Mouse (Mus musculus): ENCODE data around the gene Ccdc173. TPM values are rescaled to one million over a fixed set of nuclear protein-coding genes. Genes with fewer than 3 reads are reported as not detected.

Gene Ccdc173
- polyA plus RNA-seq (2017; shearing (Covaris generic)), result 1.1 TPM

GRCm38 (mm10) chr2:69789429-69790069 is at the start of gene Ccdc173, which contains the start of gene Phospho2:
TSS of gene Ccdc173 (minus strand) at chr2:69789575.
TSS of gene Phospho2 (plus strand) at chr2:69789623.

GRCm38 (mm10) chr2:69821711-69822110 is 32.3 kb upstream of the Ccdc173 start, which contains the start of gene Klhl23:
TSS of gene Klhl23 (plus strand) at chr2:69821944.

GRCm38 (mm10) chr2:69722273-69722649 is 67.1 kb downstream of the Ccdc173 start, which contains the start of gene Ppig:
TSS of gene Ppig (plus strand) at chr2:69722545.

GRCm38 (mm10) chr2:69712981-69713625 is 76.3 kb downstream of the Ccdc173 start, which contains the start of gene Fastkd1:
TSS of gene Fastkd1 (minus strand) at chr2:69713516.

Other genes starting within 250 kb of the Ccdc173 start
- gene Lrp2, start 203.5 kb downstream of the Ccdc173 start, polyA plus RNA-seq (2017; shearing (Covaris generic)), result 0.12 TPM
- not detected for gene Bbs5, start 142.4 kb downstream of the Ccdc173 start, polyA plus RNA-seq (2017; shearing (Covaris generic))
- not detected for gene Klhl41, start 119.5 kb downstream of the Ccdc173 start, polyA plus RNA-seq (2017; shearing (Covaris generic))
- 10.2 TPM for gene Fastkd1, start 76.1 kb downstream of the Ccdc173 start, polyA plus RNA-seq (2017; shearing (Covaris generic))
- gene Ppig, start 67.0 kb downstream of the Ccdc173 start, polyA plus RNA-seq (2017; shearing (Covaris generic)), result 207 TPM
- gene Phospho2, start within 50 bp of the Ccdc173 start, polyA plus RNA-seq (2017; shearing (Covaris generic)), result 32.0 TPM
- gene Klhl23, start 32.4 kb upstream of the Ccdc173 start, polyA plus RNA-seq (2017; shearing (Covaris generic)), result not detected
- 303 TPM for gene Ssb, start 72.0 kb upstream of the Ccdc173 start, polyA plus RNA-seq (2017; shearing (Covaris generic))
- 21.3 TPM for gene Mettl5, start 96.0 kb upstream of the Ccdc173 start, polyA plus RNA-seq (2017; shearing (Covaris generic))
- gene Ubr3, start 107.7 kb upstream of the Ccdc173 start, polyA plus RNA-seq (2017; shearing (Covaris generic)), result 36.3 TPM
- 0.20 TPM for gene Myo3b, start 249.6 kb upstream of the Ccdc173 start, polyA plus RNA-seq (2017; shearing (Covaris generic))